Mouse (Mus musculus) myocyte (in vitro differentiated cells): ENCODE measurements around the gene Gm6760. TPM values are rescaled to one million over a fixed set of nuclear protein-coding genes. Genes with fewer than 3 reads are reported as not detected.

Experiments used
- H3K27me3 ChIP-seq: one replicate; pipeline ENCODE4 v1.6.1; 2011; ENCODE audit not compliant: control insufficient read depth, insufficient read depth, insufficient read length
- H3K36me3 ChIP-seq: one replicate; pipeline ENCODE4 v1.6.1; 2011; ENCODE audit not compliant: control insufficient read depth, insufficient read depth
- H3K4me2 ChIP-seq: one replicate; pipeline ENCODE4 v1.6.1; 2011; ENCODE audit warnings: low read depth, control low read depth
- H3K4me3 ChIP-seq: one replicate; pipeline ENCODE4 v1.5.1; 2011; ENCODE audit warnings: mild to moderate bottlenecking, control low read depth, moderate library complexity
- H3K79me2 ChIP-seq: one replicate; pipeline ENCODE4 v1.6.1; 2011; ENCODE audit not compliant: control insufficient read depth, insufficient read depth
- H3ac ChIP-seq: one replicate; pipeline ENCODE4 v1.6.1; 2011; ENCODE audit not compliant: control insufficient read depth, insufficient read length
- CEBPB ChIP-seq: IDR thresholded peaks from 2 replicates; pipeline ENCODE4 v1.6.1; 2011; ENCODE audit warnings: mild to moderate bottlenecking, moderate library complexity; ENCODE audit not compliant: poor library complexity, insufficient read depth, severe bottlenecking
- E2F4 ChIP-seq: IDR thresholded peaks from one replicate; pipeline ENCODE4 v1.6.1; 2011; ENCODE audit warnings: mild to moderate bottlenecking, control low read depth, moderate library complexity; ENCODE audit not compliant: insufficient read depth
- MAX ChIP-seq: IDR thresholded peaks from one replicate; pipeline ENCODE4 v1.6.1; 2011; ENCODE audit warnings: low read depth, mild to moderate bottlenecking, control low read depth
- MYOD1 ChIP-seq, 3 experiments: IDR thresholded peaks; one replicate each; pipeline ENCODE4 v1.6.1; 2011; ENCODE audit warnings: control low read depth in 2 of 3, low read depth in 2 of 3, mild to moderate bottlenecking in 2 of 3, moderate library complexity in 1 of 3; ENCODE audit not compliant: insufficient read length in 2 of 3, control insufficient read depth in 1 of 3
- MYOG ChIP-seq, 3 experiments: IDR thresholded peaks; one replicate each; pipeline ENCODE4 v1.6.1; 2011; ENCODE audit warnings: control low read depth in 2 of 3, low read depth in 2 of 3, mild to moderate bottlenecking in 2 of 3; ENCODE audit not compliant: insufficient read length in 2 of 3, control insufficient read depth in 1 of 3, insufficient read depth in 1 of 3
- POLR2A ChIP-seq: IDR thresholded peaks from one replicate; pipeline ENCODE4 v1.6.1; 2011; ENCODE audit warnings: low read depth, mild to moderate bottlenecking, control low read depth, moderate library complexity; ENCODE audit not compliant: insufficient read length
- POLR2AphosphoS2 ChIP-seq: IDR thresholded peaks from one replicate; pipeline ENCODE4 v1.6.1; 2011; ENCODE audit warnings: low read depth, control low read depth; ENCODE audit not compliant: insufficient read length
- REST ChIP-seq: IDR thresholded peaks from one replicate; pipeline ENCODE4 v1.6.1; 2011; ENCODE audit warnings: mild to moderate bottlenecking, control low read depth, moderate library complexity; ENCODE audit not compliant: insufficient read depth, insufficient read length
- SRF ChIP-seq: IDR thresholded peaks from one replicate; pipeline ENCODE4 v1.6.1; 2011; ENCODE audit warnings: low read depth; ENCODE audit not compliant: control insufficient read depth, insufficient read length
- TCF12 ChIP-seq: IDR thresholded peaks from one replicate; pipeline ENCODE4 v1.6.1; 2011; ENCODE audit warnings: mild to moderate bottlenecking, control low read depth; ENCODE audit not compliant: poor library complexity, insufficient read depth, severe bottlenecking
- TCF3 ChIP-seq: IDR thresholded peaks from one replicate; pipeline ENCODE4 v1.6.1; 2011; ENCODE audit warnings: low read depth, control low read depth; ENCODE audit not compliant: insufficient read length
- USF1 ChIP-seq: IDR thresholded peaks from one replicate; pipeline ENCODE4 v1.6.1; 2011; ENCODE audit warnings: low read depth, mild to moderate bottlenecking, control low read depth, moderate library complexity
- polyA plus RNA-seq: library from polyadenylated mRNA; unstranded; fragments of >200 nt; fragmentation: generic; extraction: Trizol; gene quantifications from one replicate; pipeline ENCODE4 v1.2.1, GENCODE M21; 2012; ENCODE audit warnings: missing spikeins

Gm6760 gene
- not detected for polyA plus RNA-seq

GRCm38 (mm10) chrX:64152098-64152497, at the start of gene Gm6760:
Gene Gm6760, minus strand, starts transcription at chrX:64152198.
- H3K27me3 ChIP-seq, result no peaks in the 10 kb centered on the region
- H3K4me2 ChIP-seq, result no peak within 1 kb of the TSS
- H3ac ChIP-seq, result no peak within 1 kb of the TSS
- no peak within 1 kb of the TSS for H3K4me3 ChIP-seq
- no peak for TF ChIP-seq MYOD1 (IDR thresholded peaks at IDR 0.05; ENCODE audit: control insufficient read depth in 1 of 3, insufficient read length in 2 of 3, low read depth in 2 of 3)
- no peak for TF ChIP-seq SRF
- TF ChIP-seq TCF3, result no peak
- no peak for TF ChIP-seq USF1
- TF ChIP-seq TCF12, result no peak
- TF ChIP-seq POLR2A, result no peak
- no peak for TF ChIP-seq POLR2AphosphoS2
- no peak for TF ChIP-seq MYOG (IDR thresholded peaks at IDR 0.05; ENCODE audit: control insufficient read depth in 1 of 3, insufficient read depth in 1 of 3, insufficient read length in 2 of 3, low read depth in 2 of 3)
- TF ChIP-seq MAX, result no peak
- no peak for TF ChIP-seq E2F4
- no peak for TF ChIP-seq CEBPB
- no peak for TF ChIP-seq REST
- H3K79me2 ChIP-seq, result no peaks in the 10 kb centered on the region
- no peaks in the 10 kb centered on the region for H3K36me3 ChIP-seq

- no peaks in the 10 kb centered on the region for H3K79me2 ChIP-seq
- H3K4me2 ChIP-seq, result no peak overlapping the region
- no peak overlapping the region for H3K4me3 ChIP-seq
- H3ac ChIP-seq, result no peak overlapping the region
- no peaks in the 10 kb centered on the region for H3K27me3 ChIP-seq
- TF ChIP-seq MYOD1 (IDR thresholded peaks at IDR 0.05; ENCODE audit: control insufficient read depth in 1 of 3, insufficient read length in 2 of 3, low read depth in 2 of 3) (no peak), POLR2AphosphoS2 (no peak), POLR2A (no peak), SRF (no peak), MYOG (IDR thresholded peaks at IDR 0.05; ENCODE audit: control insufficient read depth in 1 of 3, insufficient read depth in 1 of 3, insufficient read length in 2 of 3, low read depth in 2 of 3) (no peak), CEBPB (no peak), TCF12 (no peak), MAX (no peak), TCF3 (no peak), USF1 (no peak), E2F4 (no peak), REST (no peak)
- H3K36me3 ChIP-seq, result no peaks in the 10 kb centered on the region
Observed at GRCm38 (mm10) chrX:64181246-64181645, 29.2 kb upstream of the Gm6760 start.

GRCm38 (mm10) chrX:64173248-64173647, 21.2 kb upstream of the Gm6760 start, which contains the start of gene 3830417A13Rik:
Gene 3830417A13Rik, plus strand, starts transcription at chrX:64173548.
- no peak within 1 kb of the TSS for H3K4me3 ChIP-seq
- no peak for TF ChIP-seq USF1
- no peak for TF ChIP-seq POLR2AphosphoS2
- no peak for TF ChIP-seq E2F4
- TF ChIP-seq MYOD1 (IDR thresholded peaks at IDR 0.05; ENCODE audit: control insufficient read depth in 1 of 3, insufficient read length in 2 of 3, low read depth in 2 of 3), result no peak
- TF ChIP-seq MYOG (IDR thresholded peaks at IDR 0.05; ENCODE audit: control insufficient read depth in 1 of 3, insufficient read depth in 1 of 3, insufficient read length in 2 of 3, low read depth in 2 of 3), result no peak
- no peaks in the 10 kb centered on the region for H3K27me3 ChIP-seq
- no peaks in the 10 kb centered on the region for H3K79me2 ChIP-seq
- H3K36me3 ChIP-seq, result no peaks in the 10 kb centered on the region
- H3ac ChIP-seq, result no peak within 1 kb of the TSS
- H3K4me2 ChIP-seq, result no peak within 1 kb of the TSS

Other genes starting within 250 kb of the Gm6760 start
- gene 3830417A13Rik, start 21.4 kb upstream of the Gm6760 start, polyA plus RNA-seq, result 2.1 TPM
- not detected for gene Slitrk4, start 124.8 kb upstream of the Gm6760 start, polyA plus RNA-seq